Mouse (Mus musculus): ENCODE results near the gene AI467606. TPM values are rescaled to one million over a fixed set of nuclear protein-coding genes. Genes with fewer than 3 reads are reported as not detected.
A peak's percentile ranks its signal among the peaks of the same experiment; 100 is the strongest.
"Not testable (repeated sequence)": the region's sequence is repeated elsewhere in the genome, so short reads cannot be mapped to it uniquely, and the experiment has no call there.

Gene AI467606
- total and polyA plus RNA-seq, 3 experiments, result 51.1 to 101 (median 79.4) TPM

- H3K9me3 ChIP-seq (replicated peaks; ENCODE audit: insufficient read depth, low read length); H3K27me3 ChIP-seq (ENCODE audit: control insufficient read depth in 1 of 2, insufficient read depth in 2 of 2, low read length in 2 of 2): not testable (repeated sequence)
- peaks cover 13 to 27% of the 10 kb centered on the region in 2 experiments for H3K4me1 ChIP-seq (ENCODE audit: control insufficient read depth in 1 of 2, insufficient read depth in 2 of 2, low read length in 2 of 2)
- H3K79me2 ChIP-seq (ENCODE audit: control insufficient read depth, insufficient read depth, low read length, poor library complexity), result peaks cover 49% of the 10 kb centered on the region
- DNase-seq (ENCODE audit: low read depth, low spot score), result peak; percentile 86
- TF ChIP-seq TBP (IDR thresholded peaks at IDR 0.05; ENCODE audit: low read depth, low read length) (peak; percentile 55; the same call in 1 of the 2 replicates), TAL1 (IDR thresholded peaks at IDR 0.05; ENCODE audit: low read length) (peak; percentile 64), POLR2A (IDR thresholded peaks at IDR 0.05; ENCODE audit: control insufficient read depth in 1 of 2, insufficient read depth in 1 of 2, low read depth in 1 of 2, low read length in 2 of 2, poor library complexity in 1 of 2) (peak in 1 of 2 experiments; percentile 69; a peak in 2 of 4 replicates), GATA1 (IDR thresholded peaks at IDR 0.05; ENCODE audit: low read depth, low read length) (peak; percentile 64)
- H3K36me3 ChIP-seq (ENCODE audit: control insufficient read depth in 1 of 2, insufficient read depth in 2 of 2, low read length in 2 of 2), result peaks cover 0 to 31% of the 10 kb centered on the region in 2 experiments; a peak in 3 of 4 replicates
- peak within 1 kb of the TSS; percentile 54 to 63 for H3K4me3 ChIP-seq (ENCODE audit: control insufficient read depth in 1 of 2, insufficient read depth in 1 of 2, low read depth in 2 of 2, low read length in 2 of 2)
- peak within 1 kb of the TSS; percentile 98 for H3K27ac ChIP-seq (ENCODE audit: control insufficient read depth, low read depth, low read length)
- H3K9ac ChIP-seq (ENCODE audit: control insufficient read depth, low read depth, low read length, poor library complexity, severe bottlenecking), result peak within 1 kb of the TSS; percentile 73
Observed at GRCm38 (mm10) chr7:127087278-127088010, 3.7 kb upstream of the AI467606 start, which contains the start of gene Zg16. TSS of gene Zg16 (minus strand) at chr7:127087328.

GRCm38 (mm10) chr7:127088083-127088482, 3.1 kb upstream of the AI467606 start:
- H3K27me3 ChIP-seq (ENCODE audit: control insufficient read depth in 1 of 2, insufficient read depth in 2 of 2, low read length in 2 of 2), result no peaks in the 10 kb centered on the region
- peaks cover 0 to 31% of the 10 kb centered on the region in 2 experiments; a peak in 3 of 4 replicates for H3K36me3 ChIP-seq (ENCODE audit: control insufficient read depth in 1 of 2, insufficient read depth in 2 of 2, low read length in 2 of 2)
- DNase-seq (ENCODE audit: low read depth, low spot score), result peak; percentile 71
- H3K27ac ChIP-seq (ENCODE audit: control insufficient read depth, low read depth, low read length), result peak overlapping the region; percentile 98
- H3K4me1 ChIP-seq (ENCODE audit: control insufficient read depth in 1 of 2, insufficient read depth in 2 of 2, low read length in 2 of 2), result peaks cover 8 to 27% of the 10 kb centered on the region in 2 experiments
- TF ChIP-seq GATA1 (IDR thresholded peaks at IDR 0.05; ENCODE audit: low read depth, low read length) (peak; percentile 73), USF2 (IDR thresholded peaks at IDR 0.05; ENCODE audit: borderline replicate concordance in 1 of 2, insufficient read depth in 1 of 2, low read depth in 1 of 2, low read length in 2 of 2) (no peak)
- H3K79me2 ChIP-seq (ENCODE audit: control insufficient read depth, insufficient read depth, low read length, poor library complexity), result peaks cover 55% of the 10 kb centered on the region
- H3K9ac ChIP-seq (ENCODE audit: control insufficient read depth, low read depth, low read length, poor library complexity, severe bottlenecking), result peak overlapping the region; percentile 73
- H3K4me3 ChIP-seq (ENCODE audit: control insufficient read depth in 1 of 2, insufficient read depth in 1 of 2, low read depth in 2 of 2, low read length in 2 of 2), result peak overlapping the region; percentile 10 to 54
- H3K9me3 ChIP-seq (replicated peaks; ENCODE audit: insufficient read depth, low read length), result no peaks in the 10 kb centered on the region

DNA sequence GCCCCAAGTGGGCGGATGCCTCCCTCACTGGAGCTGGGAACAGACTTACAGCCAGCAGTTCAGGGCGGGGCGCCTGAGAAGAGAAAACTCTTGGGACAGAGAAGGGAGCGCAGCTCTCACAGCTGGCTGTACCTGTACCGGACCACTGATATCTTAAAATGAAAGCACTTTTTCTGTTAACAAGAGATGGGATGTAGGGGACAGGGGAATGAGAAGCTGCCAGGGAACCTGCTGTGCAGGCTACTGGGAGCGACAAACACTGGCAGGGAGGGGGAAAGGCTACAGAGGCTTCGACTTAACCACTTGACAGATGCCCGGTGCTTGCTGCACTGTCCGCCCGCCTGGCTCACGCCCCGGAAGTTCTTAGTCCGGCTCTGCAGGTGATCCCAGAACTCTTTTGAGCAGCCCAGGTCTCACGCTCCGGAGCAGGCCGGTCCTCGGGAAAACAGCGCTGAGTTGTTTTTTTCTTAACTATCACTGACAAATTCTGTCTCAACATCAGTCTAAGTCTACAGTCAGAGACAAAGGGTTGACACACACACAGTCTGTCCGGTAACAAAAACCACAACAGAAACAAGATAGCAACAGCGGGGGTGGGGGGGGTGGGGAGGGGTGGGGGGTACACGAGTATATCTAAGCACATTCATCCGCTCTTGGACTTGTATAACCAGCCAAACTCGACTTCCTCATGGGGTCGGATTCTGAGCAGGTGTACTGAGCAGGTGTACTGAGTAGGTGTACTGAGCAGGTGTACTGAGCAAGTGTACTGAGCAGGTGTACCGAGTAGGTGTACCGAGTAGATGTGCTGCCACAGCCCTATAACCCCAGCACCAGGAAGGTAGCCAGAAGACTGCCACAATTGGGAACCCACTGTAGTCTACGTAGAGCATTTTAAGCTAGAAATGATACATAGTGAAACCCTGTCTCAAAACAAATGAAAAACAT, 2.0 kb upstream of the AI467606 start:
- DNase-seq (ENCODE audit: low read depth, low spot score), result peak; percentile 81
- peak overlapping the region; percentile 86 for H3K9ac ChIP-seq (ENCODE audit: control insufficient read depth, low read depth, low read length, poor library complexity, severe bottlenecking)
- no peaks in the 10 kb centered on the region for H3K27me3 ChIP-seq (ENCODE audit: control insufficient read depth in 1 of 2, insufficient read depth in 2 of 2, low read length in 2 of 2)
- H3K9me3 ChIP-seq (replicated peaks; ENCODE audit: insufficient read depth, low read length), result no peaks in the 10 kb centered on the region
- peaks cover 0 to 34% of the 10 kb centered on the region in 2 experiments; a peak in 3 of 4 replicates for H3K36me3 ChIP-seq (ENCODE audit: control insufficient read depth in 1 of 2, insufficient read depth in 2 of 2, low read length in 2 of 2)
- TF ChIP-seq ELF1 (IDR thresholded peaks at IDR 0.05; ENCODE audit: low read depth, low read length) (no peak), SMC3 (IDR thresholded peaks at IDR 0.05; ENCODE audit: low read depth, low read length) (no peak), MEF2A (IDR thresholded peaks at IDR 0.05; ENCODE audit: extremely low read depth, insufficient replicate concordance, low read depth, low read length, poor library complexity, severe bottlenecking) (no peak), MAFK (IDR thresholded peaks at IDR 0.05; ENCODE audit: borderline replicate concordance, low read depth, low read length) (no peak), EP300 (IDR thresholded peaks at IDR 0.05; ENCODE audit: low read depth in 1 of 2, low read length in 2 of 2) (no peak), UBTF (IDR thresholded peaks at IDR 0.05; ENCODE audit: borderline replicate concordance, insufficient read depth, low read depth, low read length) (0 out of 2 replicates have a peak, but pooled peaks have one; percentile 43), CHD1 (IDR thresholded peaks at IDR 0.05; ENCODE audit: low read depth, low read length) (no peak), POLR2A (IDR thresholded peaks at IDR 0.05; ENCODE audit: control insufficient read depth in 1 of 2, insufficient read depth in 1 of 2, low read depth in 1 of 2, low read length in 2 of 2, poor library complexity in 1 of 2) (peak in 1 of 2 experiments; percentile 22; a peak in 1 of 4 replicates)
- peak overlapping the region; percentile 28 to 67 for H3K4me3 ChIP-seq (ENCODE audit: control insufficient read depth in 1 of 2, insufficient read depth in 1 of 2, low read depth in 2 of 2, low read length in 2 of 2)
- H3K79me2 ChIP-seq (ENCODE audit: control insufficient read depth, insufficient read depth, low read length, poor library complexity), result peaks cover 61% of the 10 kb centered on the region
- peaks cover 6 to 30% of the 10 kb centered on the region in 2 experiments for H3K4me1 ChIP-seq (ENCODE audit: control insufficient read depth in 1 of 2, insufficient read depth in 2 of 2, low read length in 2 of 2)
- H3K27ac ChIP-seq (ENCODE audit: control insufficient read depth, low read depth, low read length), result peak overlapping the region; percentile 100

All from MEL (cell line).